Mouse (Mus musculus): Measurements from ENCODE around the gene Clic6. TPM values are rescaled to one million over a fixed set of nuclear protein-coding genes. Genes with fewer than 3 reads are reported as not detected.

Gene Clic6
- total and polyA plus RNA-seq, 3 experiments, result not detected

GRCm38 (mm10) chr16:92468459-92468858 lies 17.1 kb upstream of the Clic6 start:
- DNase-seq (ENCODE audit: low read depth, low spot score), result no peak
- H3K27ac ChIP-seq (ENCODE audit: control insufficient read depth, low read depth, low read length), result no peak overlapping the region

GRCm38 (mm10) chr16:92470706-92471105 lies 14.8 kb upstream of the Clic6 start, which contains the start of gene Rcan1:
Rcan1 (minus strand) TSS chr16:92470867.
- Histone ChIP-seq H3K9ac (ENCODE audit: control insufficient read depth, low read depth, low read length, poor library complexity, severe bottlenecking) (no peak within 1 kb of the TSS), H3K9me3 (replicated peaks; ENCODE audit: insufficient read depth, low read length) (no peaks in the 10 kb centered on the region)
- DNase-seq (ENCODE audit: low read depth, low spot score), result no peak

More at GRCm38 (mm10) chr16:92468459-92468858, 17.1 kb upstream of the Clic6 start:
- Histone ChIP-seq H3K27me3 (ENCODE audit: control insufficient read depth in 1 of 2, insufficient read depth in 2 of 2, low read length in 2 of 2) (no peaks in the 10 kb centered on the region; a peak in 1 of 4 replicates), H3K79me2 (ENCODE audit: control insufficient read depth, insufficient read depth, low read length, poor library complexity) (no peaks in the 10 kb centered on the region; the same call in 1 of the 2 replicates), H3K4me1 (ENCODE audit: control insufficient read depth in 1 of 2, insufficient read depth in 2 of 2, low read length in 2 of 2) (peaks cover 5 to 9% of the 10 kb centered on the region in 2 experiments), H3K9me3 (replicated peaks; ENCODE audit: insufficient read depth, low read length) (no peaks in the 10 kb centered on the region), H3K36me3 (ENCODE audit: control insufficient read depth in 1 of 2, insufficient read depth in 2 of 2, low read length in 2 of 2) (peaks cover 0 to 6% of the 10 kb centered on the region in 2 experiments; a peak in 2 of 4 replicates), H3K9ac (ENCODE audit: control insufficient read depth, low read depth, low read length, poor library complexity, severe bottlenecking) (no peak overlapping the region), H3K4me3 (ENCODE audit: control insufficient read depth in 1 of 2, insufficient read depth in 1 of 2, low read depth in 2 of 2, low read length in 2 of 2) (no peak overlapping the region)
- TF ChIP-seq CTCF (IDR thresholded peaks at IDR 0.05 in 2 of 3, conservative IDR thresholded peaks at IDR 0.05 in 1 of 3; ENCODE audit: control insufficient read depth in 1 of 3, insufficient read depth in 1 of 3, low read depth in 2 of 3, low read length in 3 of 3, poor library complexity in 1 of 3, severe bottlenecking in 1 of 3) (no peak), EP300 (IDR thresholded peaks at IDR 0.05; ENCODE audit: low read depth in 1 of 2, low read length in 2 of 2) (no peak), MYC (IDR thresholded peaks at IDR 0.05; ENCODE audit: low read depth, low read length) (no peak), UBTF (IDR thresholded peaks at IDR 0.05; ENCODE audit: borderline replicate concordance, insufficient read depth, low read depth, low read length) (no peak), ELF1 (IDR thresholded peaks at IDR 0.05; ENCODE audit: low read depth, low read length) (no peak), HCFC1 (IDR thresholded peaks at IDR 0.05; ENCODE audit: low read depth, low read length) (no peak), MAFK (IDR thresholded peaks at IDR 0.05; ENCODE audit: borderline replicate concordance, low read depth, low read length) (no peak), POLR2AphosphoS2 (IDR thresholded peaks at IDR 0.05; ENCODE audit: low read length) (no peak), ZMIZ1 (IDR thresholded peaks at IDR 0.05; ENCODE audit: low read depth, low read length) (no peak), USF2 (IDR thresholded peaks at IDR 0.05; ENCODE audit: borderline replicate concordance in 1 of 2, insufficient read depth in 1 of 2, low read depth in 1 of 2, low read length in 2 of 2) (no peak), TAL1 (IDR thresholded peaks at IDR 0.05; ENCODE audit: low read length) (no peak), CHD1 (IDR thresholded peaks at IDR 0.05; ENCODE audit: low read depth, low read length) (no peak), USF1 (IDR thresholded peaks at IDR 0.05; ENCODE audit: low read depth, low read length) (no peak), GATA1 (IDR thresholded peaks at IDR 0.05; ENCODE audit: low read depth, low read length) (no peak), MXI1 (IDR thresholded peaks at IDR 0.05; ENCODE audit: low read depth, low read length) (no peak), ETS1 (IDR thresholded peaks at IDR 0.05; ENCODE audit: low read depth, low read length) (no peak), NELFE (IDR thresholded peaks at IDR 0.05; ENCODE audit: low read depth, low read length) (no peak), MEF2A (IDR thresholded peaks at IDR 0.05; ENCODE audit: extremely low read depth, insufficient replicate concordance, low read depth, low read length, poor library complexity, severe bottlenecking) (no peak)

More at GRCm38 (mm10) chr16:92470706-92471105, 14.8 kb upstream of the Clic6 start, which contains the start of gene Rcan1:
- H3K27ac ChIP-seq (ENCODE audit: control insufficient read depth, low read depth, low read length), result no peak within 1 kb of the TSS
- TF ChIP-seq MAFK (IDR thresholded peaks at IDR 0.05; ENCODE audit: borderline replicate concordance, low read depth, low read length), result no peak
- no peak for TF ChIP-seq RCOR1 (IDR thresholded peaks at IDR 0.05; ENCODE audit: low read depth, low read length)
- no peak for TF ChIP-seq GATA1 (IDR thresholded peaks at IDR 0.05; ENCODE audit: low read depth, low read length)
- no peak for TF ChIP-seq JUND (IDR thresholded peaks at IDR 0.05; ENCODE audit: low read depth, low read length)
- no peak for TF ChIP-seq MXI1 (IDR thresholded peaks at IDR 0.05; ENCODE audit: low read depth, low read length)
- no peak for TF ChIP-seq POLR2A (IDR thresholded peaks at IDR 0.05; ENCODE audit: control insufficient read depth in 1 of 2, insufficient read depth in 1 of 2, low read depth in 1 of 2, low read length in 2 of 2, poor library complexity in 1 of 2)
- no peak for TF ChIP-seq ZNF384 (IDR thresholded peaks at IDR 0.05; ENCODE audit: low read depth, low read length)
- no peak for TF ChIP-seq KAT2A (conservative IDR thresholded peaks at IDR 0.05; ENCODE audit: low read depth, low read length)
- no peak for TF ChIP-seq TBP (IDR thresholded peaks at IDR 0.05; ENCODE audit: low read depth, low read length)
- no peaks in the 10 kb centered on the region; a peak in 1 of 4 replicates for H3K27me3 ChIP-seq (ENCODE audit: control insufficient read depth in 1 of 2, insufficient read depth in 2 of 2, low read length in 2 of 2)
- H3K4me3 ChIP-seq (ENCODE audit: control insufficient read depth in 1 of 2, insufficient read depth in 1 of 2, low read depth in 2 of 2, low read length in 2 of 2), result no peak within 1 kb of the TSS
- peaks cover 0 to 11% of the 10 kb centered on the region in 2 experiments; a peak in 2 of 4 replicates for H3K4me1 ChIP-seq (ENCODE audit: control insufficient read depth in 1 of 2, insufficient read depth in 2 of 2, low read length in 2 of 2)
- no peaks in the 10 kb centered on the region; the same call in 1 of the 2 replicates for H3K79me2 ChIP-seq (ENCODE audit: control insufficient read depth, insufficient read depth, low read length, poor library complexity)
- H3K36me3 ChIP-seq (ENCODE audit: control insufficient read depth in 1 of 2, insufficient read depth in 2 of 2, low read length in 2 of 2), result peaks cover 0 to 5% of the 10 kb centered on the region in 2 experiments; a peak in 2 of 4 replicates
